Mouse (Mus musculus): ENCODE measurements around the gene Ssh1. TPM values are rescaled to one million over a fixed set of nuclear protein-coding genes. Genes with fewer than 3 reads are reported as not detected.

Gene Ssh1
- total and polyA plus RNA-seq, 2 experiments from 2014 or later, result 9.7 to 14.5 TPM

- no peak overlapping the region for H3K4me3 ChIP-seq (ENCODE audit: low read length)
- no peaks in the 10 kb centered on the region for H3K27me3 ChIP-seq (ENCODE audit: insufficient read depth, low read length)
- no peak for ATAC-seq
- H3K27ac ChIP-seq, result no peak overlapping the region
- H3K36me3 ChIP-seq (ENCODE audit: insufficient read depth, low read length), result no peaks in the 10 kb centered on the region
- no peak overlapping the region for H3K4me2 ChIP-seq (ENCODE audit: low read depth, low read length)
- no peak overlapping the region for H3K9ac ChIP-seq (replicated peaks; ENCODE audit: low read length)
- WGBS, result 65% methylated on average over 9 of the region's 9 CpGs
- no peak for TF ChIP-seq CTCF (IDR thresholded peaks at IDR 0.05; ENCODE audit: low read depth)
- no peak for DNase-seq (ENCODE audit: low spot score)
- H3K9me3 ChIP-seq (ENCODE audit: low read length), result no peaks in the 10 kb centered on the region
- no peaks in the 10 kb centered on the region for H3K4me1 ChIP-seq (ENCODE audit: insufficient read depth, low read length)
Measured at GRCm38 (mm10) chr5:113918654-113919053, 75.0 kb downstream of the Ssh1 start.

- no peak for ATAC-seq
- Histone ChIP-seq H3K9me3 (ENCODE audit: low read length) (no peaks in the 10 kb centered on the region), H3K4me3 (ENCODE audit: low read length) (no peak overlapping the region), H3K27ac (no peak overlapping the region), H3K27me3 (ENCODE audit: insufficient read depth, low read length) (no peaks in the 10 kb centered on the region), H3K36me3 (ENCODE audit: insufficient read depth, low read length) (no peaks in the 10 kb centered on the region), H3K9ac (replicated peaks; ENCODE audit: low read length) (no peak overlapping the region), H3K4me2 (ENCODE audit: low read depth, low read length) (no peak overlapping the region), H3K4me1 (ENCODE audit: insufficient read depth, low read length) (peaks cover 9% of the 10 kb centered on the region; the same call in 1 of the 2 replicates)
- no peak for TF ChIP-seq CTCF (IDR thresholded peaks at IDR 0.05; ENCODE audit: low read depth)
- 74% methylated on average over 6 of the region's 6 CpGs for WGBS
- DNase-seq (ENCODE audit: low spot score), result no peak
Measured at GRCm38 (mm10) chr5:113910705-113911104, 83.0 kb downstream of the Ssh1 start.

- Histone ChIP-seq H3K27ac (no peak overlapping the region), H3K4me1 (ENCODE audit: insufficient read depth, low read length) (peaks cover 14% of the 10 kb centered on the region; the same call in 1 of the 2 replicates), H3K4me3 (ENCODE audit: low read length) (no peak overlapping the region), H3K27me3 (ENCODE audit: insufficient read depth, low read length) (no peaks in the 10 kb centered on the region), H3K9ac (replicated peaks; ENCODE audit: low read length) (no peak overlapping the region), H3K9me3 (ENCODE audit: low read length) (no peaks in the 10 kb centered on the region), H3K36me3 (ENCODE audit: insufficient read depth, low read length) (no peaks in the 10 kb centered on the region), H3K4me2 (ENCODE audit: low read depth, low read length) (no peak overlapping the region)
- TF ChIP-seq CTCF (IDR thresholded peaks at IDR 0.05; ENCODE audit: low read depth), result no peak
- ATAC-seq, result no peak
- no peak for DNase-seq (ENCODE audit: low spot score)
- WGBS, result 35% methylated on average over 10 of the region's 10 CpGs
Measured at GRCm38 (mm10) chr5:113910065-113910701, 83.5 kb downstream of the Ssh1 start.

- Histone ChIP-seq H3K4me2 (ENCODE audit: low read depth, low read length) (peak within 1 kb of the TSS; percentile 83), H3K36me3 (ENCODE audit: insufficient read depth, low read length) (no peaks in the 10 kb centered on the region), H3K4me3 (ENCODE audit: low read length) (peak within 1 kb of the TSS; percentile 84), H3K27ac (peak within 1 kb of the TSS; percentile 97), H3K9ac (replicated peaks; ENCODE audit: low read length) (peak within 1 kb of the TSS; percentile 98), H3K9me3 (ENCODE audit: low read length) (no peaks in the 10 kb centered on the region), H3K4me1 (ENCODE audit: insufficient read depth, low read length) (peaks cover 14% of the 10 kb centered on the region; the same call in 1 of the 2 replicates), H3K27me3 (ENCODE audit: insufficient read depth, low read length) (no peaks in the 10 kb centered on the region)
- DNase-seq (ENCODE audit: low spot score) (peak; percentile 98), ATAC-seq (peak; percentile 92)
- peak; percentile 84 for TF ChIP-seq CTCF (IDR thresholded peaks at IDR 0.05; ENCODE audit: low read depth)
- 1% methylated on average over 67 of the region's 68 CpGs for WGBS
Measured at GRCm38 (mm10) chr5:113908592-113909441, 84.9 kb downstream of the Ssh1 start, which contains the start of gene Coro1c. Coro1c (minus strand) TSS chr5:113908758.

- peaks cover 14% of the 10 kb centered on the region; the same call in 1 of the 2 replicates for H3K4me1 ChIP-seq (ENCODE audit: insufficient read depth, low read length)
- DNase-seq (ENCODE audit: low spot score) (peak; percentile 71), ATAC-seq (peak; percentile 70)
- peak overlapping the region; percentile 84 for H3K4me3 ChIP-seq (ENCODE audit: low read length)
- WGBS, result under 1% methylated on average over 63 of the region's 69 CpGs
- H3K27ac ChIP-seq, result peak overlapping the region; percentile 97
- TF ChIP-seq CTCF (IDR thresholded peaks at IDR 0.05; ENCODE audit: low read depth), result no peak; the same call in 1 of the 2 replicates
- no peaks in the 10 kb centered on the region for H3K9me3 ChIP-seq (ENCODE audit: low read length)
- no peaks in the 10 kb centered on the region for H3K36me3 ChIP-seq (ENCODE audit: insufficient read depth, low read length)
- H3K9ac ChIP-seq (replicated peaks; ENCODE audit: low read length), result peak overlapping the region; percentile 98
- H3K27me3 ChIP-seq (ENCODE audit: insufficient read depth, low read length), result no peaks in the 10 kb centered on the region
- peak overlapping the region; percentile 83 for H3K4me2 ChIP-seq (ENCODE audit: low read depth, low read length)
Measured at GRCm38 (mm10) chr5:113907786-113908567, 85.7 kb downstream of the Ssh1 start.
